Mouse (Mus musculus): ENCODE measurements around the gene Urgcp. TPM values are rescaled to one million over a fixed set of nuclear protein-coding genes. Genes with fewer than 3 reads are reported as not detected.
A peak's percentile ranks its signal among the peaks of the same experiment; 100 is the strongest.

Urgcp gene
- polyA plus RNA-seq, 1 experiment from 2014 or later = 29.1 TPM

GRCm38 (mm10) chr11:5780035-5780499, 17.9 kb upstream of the Urgcp start:
- no peaks in the 10 kb centered on the region for H3K9me3 ChIP-seq
- no peak for ATAC-seq (ENCODE audit: insufficient number of reproducible peaks, low FRiP score, low TSS enrichment, low read depth)
- H3K4me2 ChIP-seq = no peak overlapping the region
- no peaks in the 10 kb centered on the region for H3K27me3 ChIP-seq
- H3K27ac ChIP-seq = no peak overlapping the region
- no peak overlapping the region for H3K4me3 ChIP-seq
- peaks cover 9% of the 10 kb centered on the region; the same call in 1 of the 2 replicates for H3K36me3 ChIP-seq
- H3K4me1 ChIP-seq = no peaks in the 10 kb centered on the region
- no peak overlapping the region for H3K9ac ChIP-seq
- 92% methylated on average over 6 of the region's 6 CpGs for WGBS

- Histone ChIP-seq H3K4me1 (no peaks in the 10 kb centered on the region), H3K4me2 (no peak overlapping the region), H3K9me3 (no peaks in the 10 kb centered on the region), H3K36me3 (peaks cover 9% of the 10 kb centered on the region; the same call in 1 of the 2 replicates), H3K9ac (no peak overlapping the region), H3K4me3 (no peak overlapping the region), H3K27ac (no peak overlapping the region), H3K27me3 (no peaks in the 10 kb centered on the region)
- ATAC-seq (ENCODE audit: insufficient number of reproducible peaks, low FRiP score, low TSS enrichment, low read depth) = no peak
- 69% methylated on average over 2 of the region's 2 CpGs for whole genome bisulfite sequencing
These were observed 16.3 kb upstream of the Urgcp start for GRCm38 (mm10) chr11:5778481-5778880.

GRCm38 (mm10) chr11:5766019-5766418, 3.8 kb upstream of the Urgcp start:
- no peak overlapping the region for H3K27ac ChIP-seq
- no peak overlapping the region for H3K4me2 ChIP-seq
- peaks cover 25% of the 10 kb centered on the region for H3K36me3 ChIP-seq
- no peak overlapping the region for H3K4me3 ChIP-seq
- H3K4me1 ChIP-seq = 0 out of 2 replicates have a peak, but pooled peaks cover 2% of the 10 kb centered on the region
- no peaks in the 10 kb centered on the region for H3K9me3 ChIP-seq
- 82% methylated on average over 6 of the region's 6 CpGs for WGBS
- no peaks in the 10 kb centered on the region for H3K27me3 ChIP-seq
- ATAC-seq (ENCODE audit: insufficient number of reproducible peaks, low FRiP score, low TSS enrichment, low read depth) = no peak
- H3K9ac ChIP-seq = no peak overlapping the region

DNA sequence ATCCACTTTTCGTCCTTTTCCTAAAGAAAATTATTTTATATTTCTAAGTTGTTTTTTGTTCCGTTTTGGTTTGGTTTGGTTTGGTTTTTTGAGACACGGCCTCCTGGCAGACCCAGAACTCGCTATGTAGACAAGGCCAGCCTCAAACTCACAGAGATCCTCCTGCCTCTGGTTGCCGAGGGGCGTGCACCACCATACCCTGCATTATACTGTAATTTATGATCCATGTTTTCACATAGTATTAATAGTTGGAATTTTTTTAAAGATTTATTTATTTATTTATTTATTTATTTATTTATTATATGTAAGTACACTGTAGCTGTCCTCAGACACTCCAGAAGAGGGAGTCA, 432 bp upstream of the Urgcp start:
- Histone ChIP-seq H3K36me3 (peaks cover 7% of the 10 kb centered on the region; the same call in 1 of the 2 replicates), H3K27me3 (no peaks in the 10 kb centered on the region), H3K27ac (peak overlapping the region; percentile 98), H3K4me2 (peak overlapping the region; percentile 59), H3K4me3 (peak overlapping the region; percentile 77), H3K9ac (no peak overlapping the region), H3K9me3 (no peaks in the 10 kb centered on the region), H3K4me1 (peaks cover 6% of the 10 kb centered on the region; the same call in 1 of the 2 replicates)
- 13% methylated on average over 6 of the region's 6 CpGs for WGBS
- ATAC-seq (ENCODE audit: insufficient number of reproducible peaks, low FRiP score, low TSS enrichment, low read depth) = no peak

DNA sequence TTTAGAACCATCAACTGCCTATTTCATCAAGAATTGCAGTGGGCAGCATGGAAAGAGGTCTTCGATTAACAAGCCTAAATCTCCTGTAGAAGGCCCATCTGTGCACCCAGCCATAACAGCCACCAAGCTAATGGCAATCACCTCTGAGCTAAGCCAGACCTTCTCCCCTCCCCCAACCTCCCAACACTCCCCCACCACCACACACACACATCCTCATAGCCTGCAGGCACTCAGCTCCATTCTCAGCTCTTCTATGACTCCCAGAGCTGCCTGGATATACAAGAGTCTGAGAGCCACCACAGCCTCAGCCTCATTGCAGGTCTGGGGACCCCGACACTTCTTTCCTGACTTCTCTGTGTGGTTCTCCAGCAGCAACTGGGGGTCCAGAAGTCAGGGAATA, 8.4 kb downstream of the Urgcp start:
- WGBS = 77% methylated on average over 2 of the region's 2 CpGs
- Histone ChIP-seq H3K9me3 (no peaks in the 10 kb centered on the region), H3K4me1 (no peaks in the 10 kb centered on the region), H3K36me3 (peaks cover 19% of the 10 kb centered on the region), H3K9ac (no peak overlapping the region), H3K27me3 (no peaks in the 10 kb centered on the region), H3K27ac (no peak overlapping the region), H3K4me2 (no peak overlapping the region), H3K4me3 (no peak overlapping the region)
- ATAC-seq (ENCODE audit: insufficient number of reproducible peaks, low FRiP score, low TSS enrichment, low read depth) = no peak

- no peaks in the 10 kb centered on the region for H3K36me3 ChIP-seq
- H3K27me3 ChIP-seq = no peaks in the 10 kb centered on the region
- WGBS = 77% methylated on average over 2 of the region's 2 CpGs
- no peak overlapping the region for H3K4me2 ChIP-seq
- H3K27ac ChIP-seq = no peak overlapping the region
- no peak overlapping the region for H3K4me3 ChIP-seq
- no peak for ATAC-seq (ENCODE audit: insufficient number of reproducible peaks, low FRiP score, low TSS enrichment, low read depth)
- H3K4me1 ChIP-seq = peaks cover 5% of the 10 kb centered on the region
- no peaks in the 10 kb centered on the region for H3K9me3 ChIP-seq
- H3K9ac ChIP-seq = no peak overlapping the region
These were observed 17.2 kb downstream of the Urgcp start for GRCm38 (mm10) chr11:5744951-5745350.

DNA sequence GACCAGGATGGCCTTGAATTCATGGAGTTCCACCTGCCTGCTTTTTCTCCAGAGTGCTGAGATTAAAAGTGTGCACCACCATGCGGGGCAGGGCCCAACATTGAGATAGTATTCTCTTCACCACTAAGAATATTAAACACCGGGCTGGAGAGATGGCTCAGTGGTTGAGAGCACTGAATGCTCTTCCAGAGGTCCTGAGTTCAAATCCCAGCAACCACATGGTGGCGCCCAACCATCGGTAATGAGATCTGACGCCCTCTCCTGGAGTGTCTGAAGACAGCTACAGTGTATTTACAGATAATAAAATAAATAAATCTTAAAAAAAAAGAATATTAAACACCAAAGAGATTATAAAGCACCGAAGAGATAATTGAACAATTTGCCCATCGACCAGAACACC, 20.1 kb downstream of the Urgcp start:
- no peak for ATAC-seq (ENCODE audit: insufficient number of reproducible peaks, low FRiP score, low TSS enrichment, low read depth)
- Histone ChIP-seq H3K9me3 (no peaks in the 10 kb centered on the region), H3K4me3 (no peak overlapping the region), H3K27me3 (no peaks in the 10 kb centered on the region), H3K4me1 (peaks cover 13% of the 10 kb centered on the region), H3K4me2 (no peak overlapping the region), H3K36me3 (no peaks in the 10 kb centered on the region), H3K27ac (no peak overlapping the region), H3K9ac (no peak overlapping the region)
- WGBS = 78% methylated on average over 7 of the region's 7 CpGs

DNA sequence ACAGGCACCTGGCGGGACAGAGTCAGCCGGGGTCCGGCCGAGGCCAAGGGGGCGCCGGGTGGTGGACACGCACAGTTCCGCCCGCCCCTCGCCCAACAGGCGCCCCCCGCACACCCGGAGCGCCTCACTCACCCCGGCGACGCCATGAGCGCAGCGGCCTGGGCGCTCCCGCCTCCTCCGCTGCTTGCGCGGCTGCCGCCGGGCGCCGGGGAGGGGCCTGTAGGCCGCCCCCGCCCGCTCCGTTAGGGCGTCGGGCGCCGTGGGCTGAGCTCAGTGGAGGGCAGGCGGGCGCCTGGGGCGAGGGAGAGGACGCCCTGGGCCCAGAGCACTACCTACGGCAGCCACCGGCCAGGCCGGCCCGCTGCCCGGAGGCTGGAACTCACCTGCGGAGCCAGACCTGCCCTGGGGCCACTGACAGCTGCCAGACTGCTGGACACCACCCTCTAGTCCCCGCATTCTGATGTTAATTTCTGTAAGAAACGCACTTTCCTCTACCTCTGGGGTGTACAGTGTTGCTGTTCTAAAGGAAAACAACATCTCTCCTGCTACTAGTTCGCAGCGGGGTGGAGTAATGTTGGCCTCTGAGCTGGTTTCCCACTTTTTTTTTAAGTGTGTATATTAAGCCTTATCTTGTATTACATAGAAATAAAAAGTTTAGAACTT, 21.1 kb downstream of the Urgcp start:
- peak; percentile 93 for ATAC-seq (ENCODE audit: insufficient number of reproducible peaks, low FRiP score, low TSS enrichment, low read depth)
- peak overlapping the region; percentile 91 for H3K27ac ChIP-seq
- no peaks in the 10 kb centered on the region for H3K36me3 ChIP-seq
- WGBS = under 1% methylated on average over 45 of the region's 50 CpGs
- H3K27me3 ChIP-seq = no peaks in the 10 kb centered on the region
- peaks cover 13% of the 10 kb centered on the region for H3K4me1 ChIP-seq
- H3K4me3 ChIP-seq = peak overlapping the region; percentile 92
- peak overlapping the region; percentile 96 for H3K9ac ChIP-seq
- H3K9me3 ChIP-seq = no peaks in the 10 kb centered on the region
- peak overlapping the region; percentile 53 for H3K4me2 ChIP-seq

DNA sequence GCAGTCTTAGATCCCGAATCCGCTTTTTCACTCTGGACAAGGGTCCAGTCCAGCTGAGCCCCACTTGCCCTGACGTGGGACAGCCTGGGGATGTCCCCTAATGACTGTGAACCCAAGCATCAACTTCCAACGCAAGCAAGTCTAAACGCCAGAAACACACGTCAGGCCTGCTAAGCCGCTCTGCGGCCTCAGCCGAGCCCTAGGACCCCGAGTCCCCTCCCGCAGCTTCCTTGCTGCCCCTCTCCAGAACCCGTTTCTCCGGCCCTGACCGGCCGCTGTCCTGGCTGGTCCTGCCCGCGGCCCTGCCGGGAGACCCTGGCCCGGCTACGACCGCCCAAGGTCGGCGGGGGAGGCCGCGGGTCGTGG, 21.6 kb downstream of the Urgcp start:
- Histone ChIP-seq H3K4me1 (peaks cover 13% of the 10 kb centered on the region), H3K9ac (peak overlapping the region; percentile 96), H3K9me3 (no peaks in the 10 kb centered on the region), H3K36me3 (no peaks in the 10 kb centered on the region), H3K4me3 (peak overlapping the region; percentile 92), H3K4me2 (peak overlapping the region; percentile 53), H3K27me3 (no peaks in the 10 kb centered on the region), H3K27ac (peak overlapping the region; percentile 91)
- peak; percentile 45; the same call in 1 of the 2 replicates for ATAC-seq (ENCODE audit: insufficient number of reproducible peaks, low FRiP score, low TSS enrichment, low read depth)
- 1% methylated on average over 26 of the region's 26 CpGs for WGBS

DNA sequence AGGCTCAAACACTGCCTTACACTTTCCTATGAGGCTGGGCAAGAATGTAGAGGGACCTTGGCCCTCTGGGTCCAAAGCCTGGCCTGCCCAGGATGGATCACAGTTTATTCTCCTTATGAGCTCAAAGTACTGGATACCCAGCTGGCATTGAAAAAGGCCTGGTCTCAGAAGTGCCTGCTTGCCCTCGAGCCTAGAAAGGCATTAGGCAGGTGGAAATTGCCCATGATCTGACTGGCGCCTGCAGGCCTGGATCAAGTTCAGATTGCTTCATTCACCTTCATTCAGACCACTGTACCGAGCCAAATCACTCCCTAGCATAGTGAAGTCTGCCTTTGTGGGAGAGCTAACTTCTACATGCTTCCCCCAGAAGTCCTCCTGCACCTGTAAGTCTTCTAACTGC, 22.3 kb downstream of the Urgcp start:
- peak overlapping the region; percentile 53; the same call in 1 of the 2 replicates for H3K4me2 ChIP-seq
- H3K9me3 ChIP-seq = no peaks in the 10 kb centered on the region
- no peaks in the 10 kb centered on the region for H3K36me3 ChIP-seq
- no peak for ATAC-seq (ENCODE audit: insufficient number of reproducible peaks, low FRiP score, low TSS enrichment, low read depth)
- H3K27ac ChIP-seq = no peak overlapping the region
- H3K4me3 ChIP-seq = peak overlapping the region; percentile 92
- H3K4me1 ChIP-seq = peaks cover 14% of the 10 kb centered on the region
- 57% methylated on average over 3 of the region's 3 CpGs for WGBS
- H3K9ac ChIP-seq = no peak overlapping the region
- no peaks in the 10 kb centered on the region for H3K27me3 ChIP-seq

- Histone ChIP-seq H3K4me2 (no peak overlapping the region), H3K4me1 (peaks cover 19% of the 10 kb centered on the region), H3K27me3 (no peaks in the 10 kb centered on the region), H3K4me3 (no peak overlapping the region), H3K9ac (no peak overlapping the region), H3K27ac (no peak overlapping the region), H3K9me3 (no peaks in the 10 kb centered on the region), H3K36me3 (no peaks in the 10 kb centered on the region)
- WGBS = 75% methylated on average over 5 of the region's 5 CpGs
- ATAC-seq (ENCODE audit: insufficient number of reproducible peaks, low FRiP score, low TSS enrichment, low read depth) = no peak
These were observed 23.1 kb downstream of the Urgcp start for GRCm38 (mm10) chr11:5738888-5739632.

DNA sequence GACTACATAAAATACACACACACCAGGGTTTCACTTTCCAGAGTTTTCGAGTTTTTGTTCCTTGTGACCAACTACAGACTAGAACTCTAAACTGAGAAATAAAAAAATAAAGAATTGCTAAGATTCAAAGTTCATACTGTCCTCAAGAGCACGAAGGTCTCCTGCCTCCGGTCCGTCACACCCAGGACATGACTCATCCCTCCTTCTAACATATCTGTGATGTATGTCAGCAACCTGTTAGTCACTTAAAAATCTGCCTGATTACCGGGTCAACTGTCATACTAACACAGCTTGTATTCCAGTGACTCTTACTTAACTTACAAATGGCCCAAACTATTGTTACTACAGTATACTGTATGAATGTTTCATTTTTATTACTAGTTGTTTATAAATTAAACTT, 25.0 kb downstream of the Urgcp start:
- H3K4me2 ChIP-seq = no peak overlapping the region
- H3K4me1 ChIP-seq = peaks cover 31% of the 10 kb centered on the region
- WGBS = 85% methylated on average over 5 of the region's 5 CpGs
- H3K9me3 ChIP-seq = no peaks in the 10 kb centered on the region
- H3K36me3 ChIP-seq = peaks cover 2% of the 10 kb centered on the region; the same call in 1 of the 2 replicates
- no peak overlapping the region for H3K9ac ChIP-seq
- no peak overlapping the region for H3K4me3 ChIP-seq
- no peaks in the 10 kb centered on the region for H3K27me3 ChIP-seq
- H3K27ac ChIP-seq = no peak overlapping the region
- no peak for ATAC-seq (ENCODE audit: insufficient number of reproducible peaks, low FRiP score, low TSS enrichment, low read depth)

All from limb, embryonic 15.5 days (tissue).